Mouse (Mus musculus) left cerebral cortex, adult 11 months (tissue): ENCODE results near the gene Sf3b5.

ENCODE experiments used
- DNase-seq: peaks from one replicate; pipeline ENCODE4 v3.0.0; 2022; ENCODE audit warnings: low spot score

Sf3b5 gene

GRCm38 (mm10) chr10:13005043-13005442 lies at the start of gene Sf3b5:
Gene Sf3b5, plus strand, starts transcription at chr10:13005343.
- no peak for DNase-seq

DNA sequence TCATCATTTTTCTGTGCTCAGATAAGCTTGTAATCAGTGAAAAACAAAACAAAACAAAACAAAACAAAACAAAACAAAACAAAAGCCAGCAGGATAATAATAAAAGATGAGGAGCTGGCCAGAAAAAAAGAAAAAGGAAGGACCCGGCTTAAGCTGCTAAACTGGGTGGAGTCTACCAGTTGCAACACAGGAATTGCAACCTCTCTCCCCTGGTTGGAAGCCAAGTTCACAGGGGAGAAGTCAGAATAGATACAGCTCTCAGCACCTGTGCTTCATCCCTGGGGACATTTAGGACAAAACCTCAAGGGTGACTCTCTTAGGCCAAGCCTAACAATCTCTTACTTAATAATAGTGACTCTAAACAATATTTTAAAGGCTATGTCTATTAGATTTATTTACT lies 49.3 kb upstream of the Sf3b5 start:
- no peak for DNase-seq

DNA sequence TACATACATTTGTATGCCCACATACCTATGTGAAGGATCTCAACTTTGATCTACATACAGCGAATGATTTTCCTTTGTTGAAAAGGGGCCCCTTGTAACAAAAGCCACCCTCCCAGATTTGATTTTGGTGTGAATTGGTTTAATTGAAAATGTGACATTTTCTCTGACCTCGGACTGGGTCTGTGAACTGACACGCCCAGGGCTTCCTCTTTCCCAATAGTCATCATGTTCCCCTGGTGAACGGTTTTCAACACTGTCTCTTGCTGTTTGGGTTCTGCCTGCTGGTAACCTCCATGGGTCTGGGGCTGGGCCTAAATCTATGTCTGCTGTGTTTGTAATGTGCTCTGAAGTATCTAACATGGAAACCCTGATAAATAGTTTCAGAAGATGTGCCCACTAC lies 47.9 kb upstream of the Sf3b5 start:
- DNase-seq: no peak

- DNase-seq: no peak
Observed at GRCm38 (mm10) chr10:12961546-12961945, 43.6 kb upstream of the Sf3b5 start.

GRCm38 (mm10) chr10:12962238-12962637 lies 42.9 kb upstream of the Sf3b5 start:
- no peak for DNase-seq

- no peak for DNase-seq
Observed at GRCm38 (mm10) chr10:12963362-12964147, 41.6 kb upstream of the Sf3b5 start.

DNA sequence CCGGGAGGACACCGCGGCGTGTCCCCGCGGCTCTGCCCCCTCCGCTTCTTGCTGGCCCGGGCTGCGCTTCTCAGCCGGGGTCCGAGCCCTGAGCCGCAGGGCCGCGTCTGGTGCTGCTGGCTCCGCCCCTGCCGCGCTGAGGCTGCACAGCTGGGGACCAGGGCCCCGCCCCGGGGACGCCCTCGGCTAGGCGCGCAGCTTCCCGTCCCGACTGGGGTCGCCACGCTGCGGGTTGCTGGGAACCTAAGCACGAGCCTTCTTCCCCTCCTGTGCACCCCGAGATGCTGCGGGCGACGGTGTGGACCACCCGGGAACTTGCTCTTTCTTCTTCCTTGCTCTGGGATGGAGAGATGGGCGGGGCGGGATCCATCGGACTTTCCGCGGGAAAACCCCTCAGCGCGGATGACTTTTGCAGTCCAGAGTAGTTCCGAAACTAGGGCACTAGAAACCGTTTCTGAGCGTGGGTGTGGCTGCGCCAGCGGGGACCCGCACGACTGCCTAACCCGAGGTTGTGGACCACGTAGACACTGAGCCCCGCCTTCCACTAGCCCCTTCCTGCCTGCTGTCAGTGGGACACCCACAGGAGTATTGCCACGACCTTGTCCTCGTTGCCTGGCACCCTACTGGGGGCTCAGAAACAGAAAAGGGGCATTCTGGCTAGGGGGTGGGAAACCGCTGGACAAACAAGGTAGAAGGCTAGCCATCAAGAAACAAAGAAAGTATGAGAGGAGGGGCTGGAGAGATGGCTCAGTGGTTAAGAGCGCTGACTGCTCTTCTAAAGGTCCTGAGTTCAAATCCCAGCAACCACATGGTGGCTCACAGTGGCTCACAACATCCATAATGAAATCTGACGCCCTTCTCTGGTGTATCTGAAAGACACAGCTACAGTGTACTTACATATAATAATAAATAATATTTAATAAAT lies 40.7 kb upstream of the Sf3b5 start, which contains the start of gene Stx11:
Gene Stx11, minus strand, starts transcription at position 148 of the 925 bp plus-strand sequence.
- DNase-seq: no peak

DNA sequence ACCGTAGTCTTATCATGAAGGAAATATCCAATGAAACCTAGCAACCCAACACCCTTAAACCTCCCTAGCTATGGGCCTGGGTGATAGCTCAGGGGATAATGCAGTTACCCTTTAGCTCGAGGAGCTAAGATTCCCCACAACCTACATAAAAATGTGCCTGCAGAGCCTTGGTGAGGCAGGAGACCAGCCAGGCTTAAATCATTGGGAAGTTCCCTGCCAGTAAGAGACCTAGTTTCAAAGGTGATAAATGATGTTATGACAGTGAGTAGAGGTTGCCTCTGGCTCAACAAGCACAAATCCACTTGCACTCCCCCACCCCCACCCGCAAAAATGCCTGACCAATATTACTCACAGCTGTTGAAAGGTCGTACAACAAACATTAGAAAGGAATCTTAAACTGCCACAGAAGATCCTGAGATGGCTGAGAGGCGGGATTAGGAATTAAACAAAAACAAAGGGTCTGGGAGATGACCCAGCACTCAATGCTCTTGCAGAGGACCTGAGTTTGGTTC lies 39.4 kb upstream of the Sf3b5 start:
- DNase-seq: no peak

DNA sequence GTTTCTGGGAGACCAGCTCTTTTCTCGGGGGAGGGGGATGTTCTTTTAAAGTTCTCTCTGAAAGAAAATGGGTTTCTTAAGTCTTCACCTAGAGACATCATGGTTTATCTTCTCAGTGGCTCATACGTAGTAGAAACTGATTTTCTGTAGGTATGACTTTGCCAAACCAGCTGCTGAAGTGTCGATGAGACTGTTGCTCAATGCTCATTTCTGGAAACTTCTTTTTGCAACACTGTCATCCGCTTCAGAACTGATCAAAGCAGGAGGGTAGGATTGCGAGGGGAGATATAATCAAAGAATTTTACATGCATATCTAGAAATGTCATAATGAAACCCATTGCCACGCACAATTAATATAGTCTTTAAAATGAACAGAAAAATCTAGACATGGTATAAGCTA lies 30.6 kb upstream of the Sf3b5 start:
- DNase-seq: no peak

GRCm38 (mm10) chr10:12975461-12975860 lies 29.7 kb upstream of the Sf3b5 start:
- no peak for DNase-seq

DNA sequence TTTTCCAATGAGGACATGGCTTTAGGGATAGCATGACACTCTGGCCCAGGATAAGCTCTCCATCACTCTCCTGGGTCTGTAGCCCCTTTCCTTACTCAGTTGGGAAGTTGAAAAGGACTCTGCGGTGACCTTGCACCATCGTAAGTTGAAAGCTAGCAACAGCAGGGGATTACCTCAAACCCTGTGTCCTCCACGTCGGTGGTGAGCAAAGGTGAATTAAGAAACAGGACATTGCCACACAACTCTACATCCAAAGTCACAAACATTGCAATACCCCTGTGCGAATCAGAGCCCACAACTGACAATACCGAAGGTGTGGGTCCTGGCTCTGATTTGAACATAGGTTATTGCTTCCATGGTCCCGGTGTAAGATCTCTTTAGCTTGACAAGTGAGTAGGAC lies 29.2 kb upstream of the Sf3b5 start:
- DNase-seq: no peak

- no peak for DNase-seq
Observed at GRCm38 (mm10) chr10:12976552-12976951, 28.6 kb upstream of the Sf3b5 start.

DNA sequence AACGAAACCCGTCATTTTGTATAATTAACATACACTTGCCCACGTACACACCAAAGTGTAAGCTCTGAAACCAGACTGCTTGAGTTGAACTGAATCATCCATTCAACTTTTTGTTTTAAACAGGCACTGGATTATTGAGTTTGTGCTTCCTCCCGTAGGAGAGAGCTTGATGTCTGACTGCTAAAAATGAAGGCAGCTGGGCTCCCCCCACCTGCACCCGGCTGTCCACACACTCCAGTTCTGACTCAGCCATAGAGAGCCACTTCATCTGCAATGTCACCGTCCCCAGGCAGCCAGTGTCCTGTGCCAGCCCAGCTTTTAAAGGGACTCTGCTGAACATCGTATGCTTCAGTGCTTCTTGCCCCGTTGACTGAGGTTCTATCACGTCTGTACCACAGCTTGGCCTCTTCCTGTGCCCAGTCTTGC lies 27.3 kb upstream of the Sf3b5 start:
- DNase-seq: no peak

DNA sequence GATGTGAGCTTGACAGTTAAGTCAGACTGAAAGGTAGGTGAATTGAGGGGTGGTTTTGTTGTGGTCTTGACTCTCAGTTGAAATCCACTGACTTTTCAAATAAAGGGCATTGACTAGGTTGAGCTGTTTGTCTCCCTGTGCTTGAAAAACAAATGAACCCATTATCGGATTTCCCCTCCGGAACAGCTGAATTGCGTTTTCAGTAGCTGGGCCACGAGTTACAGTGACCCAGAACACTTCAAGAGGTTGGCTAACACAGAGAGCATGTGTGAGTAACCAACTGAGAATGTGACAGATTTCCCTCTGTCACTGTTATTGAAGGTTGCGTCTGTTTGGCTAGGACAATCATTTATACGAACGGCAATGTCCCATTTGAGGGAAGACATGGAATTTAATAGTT lies 24.1 kb upstream of the Sf3b5 start:
- no peak for DNase-seq

GRCm38 (mm10) chr10:12983516-12983915 lies 21.6 kb upstream of the Sf3b5 start:
- DNase-seq: no peak

DNA sequence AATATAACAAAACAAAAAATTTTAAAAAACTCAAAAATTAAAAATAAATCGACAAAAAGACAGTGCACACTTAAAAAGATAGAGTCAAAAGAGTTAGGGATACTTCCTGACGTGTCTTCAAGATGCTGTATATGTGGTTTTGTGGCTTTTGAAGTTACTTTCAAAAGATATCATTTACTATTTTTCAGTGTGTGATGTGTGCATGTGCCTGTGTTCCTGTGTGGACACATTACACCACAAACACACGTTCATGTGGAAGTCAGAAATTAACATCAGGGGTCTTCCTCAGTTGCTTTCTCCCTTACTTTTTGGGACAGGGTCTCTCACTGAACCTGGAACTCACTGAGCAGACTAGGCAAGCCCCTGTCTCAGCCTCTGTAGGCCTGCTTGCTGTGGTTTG lies 20.1 kb upstream of the Sf3b5 start:
- DNase-seq: no peak

GRCm38 (mm10) chr10:12986485-12986884 lies 18.7 kb upstream of the Sf3b5 start:
- no peak for DNase-seq

- no peak for DNase-seq
Observed at GRCm38 (mm10) chr10:12986943-12987342, 18.2 kb upstream of the Sf3b5 start.

DNA sequence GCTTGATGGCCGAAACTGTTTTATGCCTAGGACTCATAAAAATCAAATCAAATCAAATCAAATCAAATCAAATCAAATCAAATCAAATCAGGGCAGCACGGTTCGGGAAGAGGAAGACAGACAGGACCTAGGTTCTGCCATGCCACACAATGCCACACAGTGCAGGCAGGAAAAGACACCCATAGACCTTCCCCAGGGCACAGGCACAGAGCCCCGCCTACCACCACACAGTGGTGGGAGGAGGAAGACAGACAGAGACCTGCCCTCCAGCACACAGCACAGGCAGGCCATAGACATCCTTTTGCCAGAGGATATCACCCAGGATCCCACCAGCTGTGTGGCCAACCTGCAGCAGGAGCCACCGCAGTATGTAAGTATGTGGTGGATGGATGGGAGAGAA lies 13.2 kb upstream of the Sf3b5 start:
- DNase-seq: no peak

DNA sequence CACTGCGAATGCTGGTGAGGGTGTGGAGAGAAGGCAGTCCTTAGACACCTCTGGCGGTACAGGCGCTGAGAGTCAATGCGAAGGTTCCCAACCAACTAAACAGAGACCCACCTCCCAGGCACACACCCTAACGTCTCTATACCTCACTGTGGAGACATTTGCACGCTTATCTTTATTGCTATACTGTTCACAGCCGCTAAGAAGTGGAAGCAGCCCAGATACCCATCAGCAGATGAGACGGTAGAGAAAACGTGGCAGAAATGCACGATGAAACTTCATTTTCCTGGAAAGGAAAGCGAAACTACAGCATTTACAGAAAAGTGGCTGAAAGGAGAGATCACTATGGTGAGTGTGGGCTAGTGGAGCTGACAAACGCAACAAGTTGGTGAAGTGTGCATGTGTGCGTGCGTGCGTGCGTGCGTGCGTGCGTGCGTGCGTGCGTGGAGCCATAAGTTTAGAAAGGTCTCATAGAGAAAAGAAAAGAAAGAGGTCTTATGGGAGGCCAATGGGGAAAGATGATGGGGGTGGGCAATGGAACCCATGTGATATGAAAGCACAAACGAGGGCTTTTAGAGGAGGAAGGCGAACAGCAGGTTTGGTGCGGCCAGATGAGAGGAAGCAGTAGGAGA lies 11.6 kb upstream of the Sf3b5 start:
- DNase-seq: no peak

DNA sequence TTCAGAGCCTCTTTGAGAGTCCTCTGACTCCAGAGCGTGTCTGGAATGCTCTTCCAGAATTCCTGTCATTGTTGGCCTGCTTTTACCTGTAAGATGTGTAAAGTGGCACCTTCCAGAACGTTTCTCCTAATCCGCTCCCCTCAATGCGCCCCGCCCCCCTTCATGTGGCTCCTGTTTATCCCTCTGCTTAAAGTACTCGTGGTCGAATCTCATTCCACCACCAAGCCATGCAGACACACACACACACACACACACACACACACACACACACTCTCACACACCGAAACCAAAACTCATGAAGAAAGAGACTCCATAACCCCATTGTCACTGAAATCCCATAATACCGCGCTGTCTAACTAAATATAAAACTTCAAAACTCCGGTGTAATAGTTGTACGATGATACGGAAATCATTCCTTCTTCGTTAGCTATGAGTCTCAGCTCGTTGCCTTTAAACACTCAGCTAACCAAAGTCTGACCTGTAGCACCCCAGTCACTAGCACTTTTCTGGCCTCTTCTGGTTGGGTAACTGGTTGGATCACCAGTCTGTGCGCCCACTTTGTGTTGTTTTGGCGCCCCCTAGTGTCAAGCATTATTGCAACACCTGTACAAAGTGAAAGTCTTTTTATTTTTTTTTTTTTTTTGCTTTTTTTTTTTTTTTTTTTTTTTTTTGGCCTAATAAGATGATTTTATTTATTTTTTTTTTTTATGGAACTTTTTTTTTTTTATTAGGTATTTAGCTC lies 8.2 kb upstream of the Sf3b5 start:
- peak; percentile 56 for DNase-seq
